Mouse (Mus musculus) Patski (cell line): ENCODE measurements around the gene Uqcc2. TPM values are rescaled to one million over a fixed set of nuclear protein-coding genes. Genes with fewer than 3 reads are reported as not detected.

Source experiments
- ATAC-seq: fragments of 100-300 bp; one replicate; pipeline ENCODE4 v1.8.0; 2021
- CTCF ChIA-PET: fragments of 350-600 bp; sonication (Branson Sonifier 250); formaldehyde crosslinking; loops from one replicate; lab custom pipeline; 2022; ENCODE audit warnings: inconsistent platforms; lab: Charles Lee
- POLR2A ChIA-PET: fragments of 350-600 bp; sonication (Branson Sonifier 250); formaldehyde crosslinking; loops from one replicate; lab custom pipeline; 2022; ENCODE audit warnings: antibody characterized with exemption, inconsistent platforms; lab: Charles Lee
- DNase-seq: peaks from one replicate; pipeline ENCODE4 v3.0.0-alpha.2; 2011; ENCODE audit warnings: low read depth, low spot score
- H3K27me3 ChIP-seq: fragments of 371-371 bp; one replicate; pipeline ENCODE4 v1.5.1; 2021
- CTCF ChIP-seq: fragments of 100-300 bp; IDR thresholded peaks from one replicate; pipeline ENCODE4 v1.5.1; 2021
- in situ Hi-C: fragments of 300-500 bp; cut with MboI; formaldehyde crosslinking; loops from 3 replicates; pipeline ENCODE4 v1.11.1; 2018; ENCODE audit warnings: low pct_unique_long_range_greater_than_20kb, mixed read lengths
- polyA plus RNA-seq: library from polyadenylated mRNA; unstranded; gene quantifications from one replicate; pipeline ENCODE4 v1.2.3, GENCODE M21; 2021

The Uqcc2 gene
- polyA plus RNA-seq, 1 experiment from 2014 or later, result 318 TPM

DNA sequence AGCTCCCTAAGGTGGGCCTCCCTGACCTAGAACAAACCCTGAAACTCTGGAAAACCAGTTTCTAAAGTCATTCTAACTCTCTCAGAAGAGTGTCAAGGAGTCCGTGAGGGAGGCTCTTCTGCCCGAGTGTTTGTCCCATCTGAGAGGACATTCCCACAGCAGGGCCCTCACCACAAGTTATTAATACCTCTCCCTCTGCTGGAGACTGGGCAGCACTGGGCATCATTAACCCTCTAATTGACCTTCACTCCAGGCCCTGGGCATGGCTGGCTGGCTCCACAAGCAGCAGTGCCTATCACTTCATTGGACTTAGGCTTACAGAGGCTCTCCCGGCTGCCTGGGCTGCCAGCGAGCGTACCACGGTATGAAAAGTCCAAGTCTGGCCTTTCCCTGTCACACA lies 24.7 kb upstream of the Uqcc2 start:
- H3K27me3 ChIP-seq, result no peaks in the 10 kb centered on the region
- no peak for DNase-seq
- ChIA-PET CTCF (interaction anchor here (0.7 to 1.6 kb wide), 3 partner anchors 10 to 16 kb away, joined by 3 to 4 read pairs (median 4); partner anchors contain the start of gene Ip6k3), POLR2A (interaction anchor here (1.0 to 1.1 kb wide), 2 partner anchors 12 to 25 kb away, joined by 3 to 4 read pairs; no protein-coding TSS in a partner anchor)
- in situ Hi-C loops, result no loop called here
- ATAC-seq, result peak; percentile 34
- no peak for TF ChIP-seq CTCF

DNA sequence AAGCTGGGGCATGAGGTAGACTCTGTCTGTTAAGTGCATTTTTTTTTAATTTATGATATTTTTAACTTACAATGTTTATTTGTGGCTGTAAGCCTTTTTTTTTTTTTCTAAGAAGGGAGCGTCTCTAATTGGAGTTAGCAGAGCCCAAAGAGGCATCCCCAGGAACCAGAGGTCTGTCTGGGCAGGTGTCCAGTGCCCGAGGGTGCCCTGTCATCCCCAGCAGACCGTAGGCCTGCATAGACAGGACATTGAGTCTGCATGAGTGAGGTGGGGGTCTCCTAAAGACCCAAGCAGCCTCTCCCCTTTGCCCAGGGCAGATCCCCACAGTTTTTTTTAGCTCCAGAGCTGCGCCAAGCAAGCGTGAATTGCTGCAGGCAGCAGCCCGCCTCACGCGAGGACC lies 22.0 kb upstream of the Uqcc2 start:
- ChIA-PET CTCF (interaction anchor here (0.6 to 2.8 kb wide), 4 partner anchors 11 to 187 kb away, joined by 3 to 16 read pairs (median 4); partner anchors contain the start of gene Uqcc2), POLR2A (no interaction called here)
- no peak for DNase-seq
- H3K27me3 ChIP-seq, result no peaks in the 10 kb centered on the region
- no peak for ATAC-seq
- TF ChIP-seq CTCF, result no peak
- in situ Hi-C loops, result no loop called here

DNA sequence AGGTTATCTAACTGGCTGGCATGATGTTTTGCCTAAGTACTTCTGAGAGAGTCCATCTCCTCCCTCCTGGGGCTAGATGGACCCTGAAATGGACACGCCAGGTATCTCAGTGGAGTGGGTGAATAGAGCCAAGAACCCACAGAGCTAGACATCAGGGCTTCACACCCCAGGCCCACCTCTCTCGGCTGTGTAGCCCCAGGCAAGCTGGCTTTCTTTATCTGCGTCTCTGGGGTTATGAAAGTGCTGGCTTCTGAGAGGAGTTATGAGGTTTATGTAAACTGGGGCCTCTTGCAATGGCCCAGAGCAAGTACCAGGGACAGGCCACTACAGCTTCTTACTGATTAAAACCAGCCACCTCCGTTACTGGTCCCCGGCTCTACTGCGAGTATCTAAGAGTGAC lies 21.2 kb upstream of the Uqcc2 start:
- in situ Hi-C loops, result no loop called here
- no peak for TF ChIP-seq CTCF
- DNase-seq (no peak), ATAC-seq (no peak)
- ChIA-PET POLR2A (interaction anchor here (0.6 to 1.9 kb wide), 3 partner anchors 13 to 914 kb away, joined by 4 to 5 read pairs (median 4); no protein-coding TSS in a partner anchor), CTCF (interaction anchor here (1.1 to 2.8 kb wide), 6 partner anchors 10 to 35 kb away, joined by 3 to 16 read pairs (median 4); partner anchors contain the start of gene Uqcc2)
- H3K27me3 ChIP-seq, result no peaks in the 10 kb centered on the region

DNA sequence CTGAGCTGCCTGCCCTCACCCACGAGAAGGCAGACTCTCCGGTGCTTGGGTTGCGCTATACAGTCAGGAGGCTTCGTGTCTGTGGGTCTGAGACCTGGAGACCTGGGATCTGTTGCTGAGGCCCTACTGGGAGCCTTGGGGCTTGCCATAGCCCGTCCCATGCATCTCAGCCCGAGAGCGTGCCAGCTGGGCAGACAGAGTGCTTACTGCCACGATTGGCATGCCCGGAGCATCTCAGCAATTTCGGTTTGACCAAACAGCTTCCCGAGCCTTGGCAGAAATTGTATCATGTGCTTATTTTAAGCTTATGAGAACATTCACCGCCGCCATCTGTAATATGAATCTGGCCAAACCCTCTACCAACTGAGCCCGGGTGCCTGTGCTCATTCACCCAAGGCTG lies 20.5 kb upstream of the Uqcc2 start:
- ATAC-seq (peak; percentile 37), DNase-seq (no peak)
- ChIA-PET CTCF (interaction anchor here (1.0 to 2.8 kb wide), 8 partner anchors 10 to 30 kb away, joined by 3 to 16 read pairs (median 3); partner anchors contain the start of gene Uqcc2), POLR2A (interaction anchor here (1.2 to 1.9 kb wide), 3 partner anchors 12 to 49 kb away, joined by 3 to 5 read pairs (median 4); no protein-coding TSS in a partner anchor)
- no peaks in the 10 kb centered on the region for H3K27me3 ChIP-seq
- TF ChIP-seq CTCF, result no peak
- in situ Hi-C loops, result no loop called here

DNA sequence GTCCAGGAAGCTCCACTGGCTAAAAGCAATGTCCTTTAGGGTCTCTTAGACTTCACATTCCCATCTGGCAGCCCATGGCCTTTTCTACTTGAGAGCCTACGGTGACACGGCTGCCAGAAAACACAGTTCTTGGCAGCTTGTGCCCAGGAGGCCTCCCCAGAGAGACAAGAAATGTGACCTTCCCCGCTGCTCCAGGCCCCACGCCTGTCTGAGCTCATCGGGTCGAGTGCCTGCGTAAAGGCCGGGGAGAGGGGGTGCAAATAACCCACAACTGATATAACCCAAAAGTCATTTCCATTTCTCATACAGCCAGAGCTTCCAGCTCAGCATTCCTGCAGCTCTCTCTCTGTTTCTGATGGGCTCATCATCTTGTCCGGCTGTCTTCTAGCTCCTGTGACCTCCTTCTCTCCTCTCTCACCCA lies 20.1 kb upstream of the Uqcc2 start:
- in situ Hi-C loops, result no loop called here
- TF ChIP-seq CTCF, result no peak
- ATAC-seq, result no peak
- CTCF ChIA-PET, result interaction anchor here (1.0 to 2.8 kb wide), 7 partner anchors 9 to 30 kb away, joined by 3 to 16 read pairs (median 3); partner anchors contain the start of gene Uqcc2
- DNase-seq, result no peak
- POLR2A ChIA-PET, result interaction anchor here (1.2 to 1.9 kb wide), 3 partner anchors 12 to 49 kb away, joined by 3 to 5 read pairs (median 4); no protein-coding TSS in a partner anchor
- no peaks in the 10 kb centered on the region for H3K27me3 ChIP-seq

DNA sequence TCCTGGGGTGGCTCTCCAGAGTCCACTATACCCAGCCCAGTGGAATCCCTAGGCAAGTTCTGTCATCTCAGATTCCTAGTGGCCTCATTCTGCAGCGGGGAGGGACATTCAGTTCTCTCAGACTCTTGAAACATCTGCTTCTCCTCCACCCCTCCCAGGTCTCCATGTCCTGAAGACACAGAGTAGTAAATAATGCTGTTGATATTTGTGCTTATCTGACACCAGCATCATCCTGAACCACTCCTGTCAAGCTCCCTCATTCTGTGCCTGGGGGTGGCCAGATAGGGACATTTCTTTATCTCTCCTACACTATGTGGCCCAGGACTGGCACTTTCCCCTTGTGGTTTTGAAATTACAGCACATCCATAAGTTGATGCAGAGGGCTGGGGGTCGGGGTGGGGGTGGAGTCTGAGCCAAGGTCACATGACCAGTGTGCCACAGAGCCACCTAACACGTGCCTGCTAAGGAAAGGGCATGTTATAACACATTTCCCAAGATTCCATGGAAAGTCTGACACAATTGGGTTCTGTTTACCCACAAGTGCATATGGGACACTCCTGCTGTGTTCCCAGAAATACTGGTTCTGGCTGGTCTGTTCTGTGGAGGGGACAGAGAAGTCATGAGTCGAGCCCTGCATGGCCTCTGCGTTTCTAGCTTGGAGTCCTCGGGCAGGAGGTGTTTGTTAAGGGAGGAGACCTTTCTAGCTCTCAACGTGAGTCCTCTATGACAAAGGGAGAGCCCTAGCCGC lies 19.4 kb upstream of the Uqcc2 start:
- H3K27me3 ChIP-seq, result no peaks in the 10 kb centered on the region
- DNase-seq (no peak), ATAC-seq (no peak)
- no peak for TF ChIP-seq CTCF
- ChIA-PET POLR2A (interaction anchor here (1.2 to 1.9 kb wide), 3 partner anchors 11 to 50 kb away, joined by 3 to 5 read pairs (median 4); no protein-coding TSS in a partner anchor), CTCF (interaction anchor here (1.0 to 2.8 kb wide), 5 partner anchors 9 to 29 kb away, joined by 3 to 16 read pairs (median 3); partner anchors contain the start of gene Uqcc2)
- in situ Hi-C loops, result no loop called here

DNA sequence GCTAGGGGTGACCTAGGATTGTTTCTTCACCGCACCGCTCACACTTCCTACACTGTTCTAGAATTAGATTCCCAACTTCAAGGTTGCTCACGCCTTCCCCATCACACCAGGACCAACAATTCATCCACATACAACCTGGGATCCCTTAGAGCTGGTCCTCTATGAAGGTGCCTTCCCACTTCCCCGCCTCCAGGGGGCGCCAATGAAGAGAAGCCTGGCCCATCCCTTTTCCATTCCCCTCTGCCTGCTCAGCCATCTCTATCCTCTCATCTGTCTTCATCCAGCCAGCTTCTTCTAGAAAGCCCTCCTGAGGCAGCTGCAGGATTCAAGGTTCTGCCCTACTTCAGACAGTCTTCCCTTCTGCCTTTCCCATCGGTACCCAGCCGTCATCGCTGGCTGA lies 17.7 kb upstream of the Uqcc2 start:
- DNase-seq (no peak), ATAC-seq (no peak)
- TF ChIP-seq CTCF, result no peak
- H3K27me3 ChIP-seq, result no peaks in the 10 kb centered on the region
- CTCF ChIA-PET, result interaction anchor here (1.3 to 2.2 kb wide), 5 partner anchors 9 to 51 kb away, joined by 3 to 9 read pairs (median 4); partner anchors contain the start of gene Uqcc2
- POLR2A ChIA-PET, result interaction anchor here (1.3 kb wide), 1 partner anchor 19 kb away, joined by 3 read pairs; no protein-coding TSS in a partner anchor
- in situ Hi-C loops, result no loop called here

DNA sequence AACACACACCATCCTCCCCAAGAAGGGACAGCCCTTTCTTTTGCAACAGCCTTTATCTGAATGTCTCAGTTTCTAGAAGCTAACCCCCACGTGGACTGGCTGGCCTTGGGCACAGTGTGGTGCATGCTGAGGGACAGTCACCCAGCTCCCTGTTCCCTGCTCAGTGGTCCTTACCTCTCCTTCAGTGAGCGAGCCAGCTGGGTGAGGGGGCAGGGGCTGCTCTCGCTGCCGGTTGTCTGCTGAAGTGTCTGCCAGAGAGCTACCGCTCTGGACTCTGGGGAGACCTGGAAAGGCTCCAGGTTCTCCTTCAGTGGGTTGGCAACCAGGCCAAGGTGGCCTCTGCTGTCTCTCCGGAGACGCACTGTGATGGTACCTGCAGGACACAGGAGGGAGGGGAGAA lies 17.2 kb upstream of the Uqcc2 start:
- ATAC-seq (no peak), DNase-seq (no peak)
- ChIA-PET CTCF (interaction anchor here (1.3 to 2.2 kb wide), 5 partner anchors 9 to 52 kb away, joined by 3 to 9 read pairs (median 4); partner anchors contain the start of gene Uqcc2), POLR2A (interaction anchor here (1.3 kb wide), 1 partner anchor 19 kb away, joined by 3 read pairs; no protein-coding TSS in a partner anchor)
- no peaks in the 10 kb centered on the region for H3K27me3 ChIP-seq
- in situ Hi-C loops, result no loop called here
- TF ChIP-seq CTCF, result no peak

DNA sequence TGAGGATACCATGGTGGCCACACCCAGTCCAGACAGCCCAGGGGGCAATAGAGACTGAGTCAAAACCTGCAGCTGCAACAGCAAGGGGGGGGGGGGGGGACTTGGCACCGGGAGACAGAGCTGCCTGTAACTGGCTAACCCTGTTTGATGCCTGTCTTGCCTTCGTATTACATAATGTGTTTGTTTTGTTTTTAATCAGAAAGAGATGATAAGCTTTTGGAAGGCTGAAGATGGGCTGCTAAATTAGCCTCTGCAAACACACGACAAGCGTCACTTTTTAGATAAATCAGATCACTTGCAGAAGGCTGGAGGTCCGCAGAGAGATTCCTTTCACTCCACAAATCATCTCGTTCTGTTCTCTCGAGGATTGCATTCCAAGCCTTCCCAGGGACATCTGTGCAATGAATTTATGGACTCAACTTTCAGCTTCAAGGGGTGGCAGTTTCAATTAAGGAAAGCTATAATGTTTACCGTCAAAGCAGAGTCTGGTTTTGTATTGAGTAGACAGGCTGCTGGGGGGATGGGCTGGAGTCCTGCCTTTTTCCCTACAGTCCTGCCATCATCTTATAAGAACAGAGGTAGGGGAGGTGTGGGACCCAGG lies 12.7 kb upstream of the Uqcc2 start:
- no peaks in the 10 kb centered on the region for H3K27me3 ChIP-seq
- TF ChIP-seq CTCF, result no peak
- no peak for DNase-seq
- ATAC-seq, result no peak
- POLR2A ChIA-PET, result interaction anchor here (1.4 kb wide), 1 partner anchor 11 kb away, joined by 3 read pairs; no protein-coding TSS in a partner anchor
- in situ Hi-C loops, result no loop called here
- CTCF ChIA-PET, result interaction anchor here (0.8 to 3.7 kb wide), 3 partner anchors 8 to 58 kb away, joined by 3 to 16 read pairs (median 4); partner anchors contain the start of gene Lemd2

DNA sequence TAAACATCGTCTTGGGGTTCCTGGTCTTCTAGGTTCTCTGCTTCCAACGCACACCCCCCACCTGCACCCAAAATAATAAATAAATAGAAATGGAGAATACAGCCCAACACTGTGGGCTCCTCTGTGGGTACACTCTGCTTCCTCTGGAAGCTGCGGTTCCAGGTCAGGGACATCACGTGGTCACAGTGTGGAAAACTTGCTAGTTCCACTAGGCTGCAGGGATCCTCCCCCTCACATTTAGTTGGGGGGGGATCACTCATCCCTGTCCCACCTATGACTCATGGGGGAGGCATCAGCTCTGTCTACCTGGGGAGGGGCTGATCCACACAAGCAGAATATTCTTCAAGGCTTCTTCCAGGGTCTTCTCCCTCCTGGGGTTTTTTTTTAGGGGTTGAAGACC lies 10.4 kb upstream of the Uqcc2 start:
- no peak for ATAC-seq
- no peaks in the 10 kb centered on the region for H3K27me3 ChIP-seq
- POLR2A ChIA-PET, result interaction anchor here (0.9 to 1.0 kb wide), 2 partner anchors 18 to 77 kb away, joined by 3 read pairs; no protein-coding TSS in a partner anchor
- no peak for TF ChIP-seq CTCF
- DNase-seq, result no peak
- CTCF ChIA-PET, result interaction anchor here (0.8 to 3.7 kb wide), 5 partner anchors 8 to 21 kb away, joined by 3 to 16 read pairs (median 4); partner anchors contain the start of gene Uqcc2
- in situ Hi-C loops, result no loop called here
